ENCODE assay signal across 10 mouse cellular contexts in genomic region chr13:59468181-59468802, GRCm38 (mm10).
DNase-seq lines count a peak whose midpoint lies in the region; ATAC-seq and TF ChIP-seq lines count a peak whose summit lies in the region.
"Had no signal": no experiment of that assay in that cellular context is flagged by ENCODE, and none has a peak within 500 bp of the region (broad histone marks: within the 10 kb centered on the region; RNA-seq: fewer than 3 reads in every experiment).

No protein-coding gene starts in this region.

- no peak for DNase-seq in heart, adult 8-10 months (ENCODE audit: low spot score)
- peak; percentile 64 for DNase-seq in lung, postnatal 0 days (ENCODE audit: low spot score)
- DNase-seq in lung, postnatal 36 days = no peak
- DNase-seq in ZHBTc4 (ENCODE audit: low read depth, low spot score) = peak; percentile 73
- DNase-seq in forebrain, embryonic 11.5 days (ENCODE audit: low spot score) = no peak
- DNase-seq: thymus, postnatal 25 days had no signal

- H3K36me3 ChIP-seq in heart, embryonic 14.5 days (ENCODE audit: control insufficient read depth, insufficient read depth, low read length) = peaks cover 18% of the 10 kb centered on the region
- H3K36me3 ChIP-seq in lung, postnatal 0 days (ENCODE audit: insufficient read depth, low read length) = 0 out of 2 replicates have a peak, but pooled peaks cover 7% of the 10 kb centered on the region
- 0 out of 2 replicates have a peak, but pooled peaks cover 5% of the 10 kb centered on the region for H3K36me3 ChIP-seq in stomach, embryonic 15.5 days
- no peaks in the 10 kb centered on the region for H3K36me3 ChIP-seq in forebrain, embryonic 11.5 days (ENCODE audit: control insufficient read depth, insufficient read depth, low read length)

- H3K4me3 ChIP-seq in heart, embryonic 14.5 days (ENCODE audit: control insufficient read depth in 1 of 2, insufficient read depth in 1 of 2, low read depth in 1 of 2, low read length in 2 of 2) = no peak overlapping the region
- no peak overlapping the region for H3K4me3 ChIP-seq in lung, postnatal 0 days (ENCODE audit: low read depth, low read length)
- no peak overlapping the region for H3K4me3 ChIP-seq in stomach, embryonic 15.5 days (replicated peaks)
- H3K4me3 ChIP-seq in forebrain, embryonic 11.5 days (ENCODE audit: low read depth, low read length) = no peak overlapping the region
- H3K4me3 ChIP-seq: liver, embryonic 12.5 days had no signal

- H3K27ac ChIP-seq in heart, embryonic 14.5 days (replicated peaks in 1 of 2; ENCODE audit: control insufficient read depth in 1 of 2, insufficient read depth in 1 of 2, low read depth in 2 of 2, low read length in 2 of 2) = peak overlapping the region; percentile 40 to 63; a peak in 3 of 4 replicates
- H3K27ac ChIP-seq in lung, postnatal 0 days (ENCODE audit: low read length) = peak overlapping the region; percentile 70
- H3K27ac ChIP-seq in stomach, embryonic 15.5 days = no peak overlapping the region
- no peak overlapping the region for H3K27ac ChIP-seq in forebrain, embryonic 11.5 days (ENCODE audit: low read depth, low read length)
- H3K27ac ChIP-seq: liver, embryonic 12.5 days had no signal

- peaks cover 11 to 15% of the 10 kb centered on the region in 2 experiments for H3K4me1 ChIP-seq in heart, embryonic 14.5 days (ENCODE audit: control insufficient read depth in 2 of 2, insufficient read depth in 2 of 2, low read length in 2 of 2)
- no peaks in the 10 kb centered on the region for H3K4me1 ChIP-seq in lung, postnatal 0 days (ENCODE audit: insufficient read depth, low read depth, low read length)
- H3K4me1 ChIP-seq in stomach, embryonic 15.5 days = peaks cover 10% of the 10 kb centered on the region; the same call in 1 of the 2 replicates
- no peaks in the 10 kb centered on the region for H3K4me1 ChIP-seq in forebrain, embryonic 11.5 days (replicated peaks; ENCODE audit: control insufficient read depth, insufficient read depth, low read length)
- H3K4me1 ChIP-seq: liver, embryonic 12.5 days had no signal

- H3K9me3 ChIP-seq in heart, embryonic 14.5 days (ENCODE audit: control insufficient read depth, low read length) = no peaks in the 10 kb centered on the region
- H3K9me3 ChIP-seq in lung, postnatal 0 days (ENCODE audit: low read length) = no peaks in the 10 kb centered on the region
- no peaks in the 10 kb centered on the region for H3K9me3 ChIP-seq in stomach, embryonic 15.5 days
- H3K9me3 ChIP-seq in forebrain, embryonic 11.5 days (ENCODE audit: control insufficient read depth, low read length) = no peaks in the 10 kb centered on the region
- H3K9me3 ChIP-seq: liver, embryonic 12.5 days had no signal

- ATAC-seq in heart, embryonic 14.5 days (ENCODE audit: insufficient number of reproducible peaks, insufficient read depth, low FRiP score, low read depth) = no peak
- peak; percentile 96 for ATAC-seq in lung, postnatal 0 days
- ATAC-seq in stomach, embryonic 15.5 days (ENCODE audit: insufficient read depth, low FRiP score, low read depth) = peak; percentile 27; the same call in 1 of the 2 replicates
- no peak for ATAC-seq in forebrain, embryonic 11.5 days (replicated peaks; ENCODE audit: low FRiP score)
- ATAC-seq: liver, embryonic 12.5 days had no signal

- no peak for TF ChIP-seq CTCF in lung, postnatal 0 days (IDR thresholded peaks at IDR 0.05)

- WGBS in heart, embryonic 14.5 days = 77% methylated on average over 8 of the region's 8 CpGs
- WGBS in lung, postnatal 0 days = 62% methylated on average over 8 of the region's 8 CpGs
- WGBS in stomach, embryonic 15.5 days = 78% methylated on average over 8 of the region's 8 CpGs
- 80% methylated on average over 8 of the region's 8 CpGs for WGBS in forebrain, embryonic 11.5 days

- H3K4me2 ChIP-seq in heart, embryonic 14.5 days (ENCODE audit: low read length) = 0 out of 2 replicates have a peak overlapping the region, but pooled peaks have one; percentile 22
- H3K4me2 ChIP-seq in lung, postnatal 0 days (replicated peaks; ENCODE audit: low read depth, low read length) = no peak overlapping the region
- no peak overlapping the region for H3K4me2 ChIP-seq in stomach, embryonic 15.5 days
- no peak overlapping the region for H3K4me2 ChIP-seq in forebrain, embryonic 11.5 days (ENCODE audit: low read depth, low read length, severe bottlenecking)
- H3K4me2 ChIP-seq: liver, embryonic 12.5 days; midbrain, embryonic 11.5 days had no signal

- no peaks in the 10 kb centered on the region for H3K27me3 ChIP-seq in heart, embryonic 14.5 days (ENCODE audit: control insufficient read depth, insufficient read depth, low read length)
- no peaks in the 10 kb centered on the region for H3K27me3 ChIP-seq in lung, postnatal 0 days (replicated peaks; ENCODE audit: insufficient read depth, low read length)
- no peaks in the 10 kb centered on the region for H3K27me3 ChIP-seq in stomach, embryonic 15.5 days (replicated peaks)
- no peaks in the 10 kb centered on the region for H3K27me3 ChIP-seq in forebrain, embryonic 11.5 days (ENCODE audit: control insufficient read depth, insufficient read depth, low read length)
- H3K27me3 ChIP-seq: liver, embryonic 12.5 days had no signal

- no peak overlapping the region for H3K9ac ChIP-seq in heart, embryonic 14.5 days (ENCODE audit: low read length)
- no peak overlapping the region for H3K9ac ChIP-seq in lung, postnatal 0 days (replicated peaks; ENCODE audit: low read depth)
- no peak overlapping the region for H3K9ac ChIP-seq in stomach, embryonic 15.5 days
- no peak overlapping the region for H3K9ac ChIP-seq in forebrain, embryonic 11.5 days (ENCODE audit: low read length)
- H3K9ac ChIP-seq: liver, embryonic 12.5 days had no signal

- TF ChIP-seq EP300 in lung, postnatal 0 days (IDR thresholded peaks at IDR 0.05) = no peak

Comparison
In these comparisons a context has a peak if more than half of its experiments do, and no peak if none do; other contexts are left out.
1. DNase-seq: peak in lung, postnatal 0 days (single experiment) and ZHBTc4 (single experiment); none in heart, adult 8-10 months (single experiment), lung, postnatal 36 days (single experiment) and forebrain, embryonic 11.5 days (single experiment).
2. ATAC-seq: peak in lung, postnatal 0 days (single experiment) and stomach, embryonic 15.5 days (single experiment); none in heart, embryonic 14.5 days (single experiment) and forebrain, embryonic 11.5 days (single experiment).
3. H3K27ac ChIP-seq: peak in heart, embryonic 14.5 days (2 of 2) and lung, postnatal 0 days (single experiment); none in stomach, embryonic 15.5 days (single experiment) and forebrain, embryonic 11.5 days (single experiment).